Mouse (Mus musculus): ENCODE results near the gene Zfp568. TPM values are rescaled to one million over a fixed set of nuclear protein-coding genes. Genes with fewer than 3 reads are reported as not detected.
A peak's percentile ranks its signal among the peaks of the same experiment; 100 is the strongest.

Zfp568 gene
- polyA plus RNA-seq, 1 experiment from 2014 or later = 2.8 TPM

DNA sequence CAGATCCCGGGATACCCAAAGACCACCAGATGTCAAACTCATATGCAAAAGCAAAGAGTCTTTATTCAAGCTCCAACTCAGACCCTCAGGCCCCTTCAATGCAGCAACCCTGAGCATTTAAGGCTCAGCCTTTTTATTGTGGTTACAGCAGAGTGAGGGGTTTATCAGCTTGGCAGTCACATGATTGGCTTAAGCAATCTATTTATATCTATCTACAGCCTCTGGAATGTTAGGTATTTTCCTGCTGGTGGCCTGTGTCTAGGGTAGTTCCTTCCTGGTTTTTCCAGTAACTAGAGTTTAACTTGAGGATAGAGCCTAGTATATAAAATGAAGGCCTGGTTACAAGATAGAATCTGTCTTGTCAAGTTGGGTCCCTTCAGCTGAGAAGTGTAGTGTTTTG is 3.0 kb upstream of the Zfp568 start:
- Histone ChIP-seq H3K36me3 (ENCODE audit: inconsistent target) (no peaks in the 10 kb centered on the region), H3K79me2 (ENCODE audit: inconsistent target) (peaks cover 17% of the 10 kb centered on the region), H3K4me3 (ENCODE audit: inconsistent target) (no peak overlapping the region), H3K27ac (no peak overlapping the region)
- WGBS (ENCODE audit: missing documents) = 93% methylated on average over 1 of the region's 1 CpGs

DNA sequence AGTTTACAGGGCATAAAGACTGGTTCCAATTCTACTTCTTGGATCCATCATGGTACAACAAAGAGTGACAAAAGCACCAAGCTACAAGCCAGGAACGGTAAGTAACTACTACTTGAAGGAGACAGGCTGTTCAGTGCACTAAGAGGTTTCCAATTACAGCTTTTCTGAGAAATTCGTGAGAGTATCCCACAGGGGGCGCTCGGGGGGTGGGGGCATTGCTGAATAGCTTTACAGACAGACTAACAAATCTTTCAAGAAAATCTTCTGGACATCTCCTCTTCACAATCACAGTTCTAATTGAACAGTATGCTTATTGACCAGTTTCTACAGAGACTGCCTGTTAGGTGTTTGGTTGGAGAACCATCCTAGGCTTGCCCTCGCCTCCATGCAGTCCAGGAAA is 2.3 kb upstream of the Zfp568 start:
- no peak overlapping the region for H3K4me3 ChIP-seq (ENCODE audit: inconsistent target)
- H3K36me3 ChIP-seq (ENCODE audit: inconsistent target) = no peaks in the 10 kb centered on the region
- H3K79me2 ChIP-seq (ENCODE audit: inconsistent target) = peaks cover 24% of the 10 kb centered on the region
- no peak overlapping the region for H3K27ac ChIP-seq
- WGBS (ENCODE audit: missing documents) = 52% methylated on average over 4 of the region's 5 CpGs

GRCm38 (mm10) chr7:29981860-29982259 is 1.9 kb upstream of the Zfp568 start:
- WGBS (ENCODE audit: missing documents) = 95% methylated on average over 3 of the region's 3 CpGs

DNA sequence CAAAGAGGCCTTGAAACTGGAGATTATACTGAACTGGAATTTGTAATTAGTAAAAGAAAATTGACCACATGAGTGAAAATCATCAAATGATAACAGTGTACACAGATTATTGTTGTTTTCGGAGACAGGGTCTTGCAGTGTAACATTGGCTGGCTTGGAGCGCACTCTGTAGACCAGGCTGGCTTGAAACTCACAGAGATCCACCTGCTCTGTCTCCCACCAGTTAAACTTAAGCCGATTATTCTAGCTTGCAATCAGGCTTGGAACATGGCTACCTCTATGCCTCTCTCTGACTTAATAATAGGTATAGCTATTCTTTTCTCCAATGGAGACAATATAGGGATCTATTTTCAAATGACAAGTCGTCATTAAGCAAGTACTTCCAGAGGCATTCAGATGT is 1.4 kb upstream of the Zfp568 start:
- H3K36me3 ChIP-seq (ENCODE audit: inconsistent target) = no peaks in the 10 kb centered on the region; the same call in 1 of the 2 replicates
- WGBS (ENCODE audit: missing documents) = 99% methylated on average over 4 of the region's 4 CpGs
- peaks cover 32% of the 10 kb centered on the region for H3K79me2 ChIP-seq (ENCODE audit: inconsistent target)
- no peak overlapping the region for H3K4me3 ChIP-seq (ENCODE audit: inconsistent target)
- H3K27ac ChIP-seq = no peak overlapping the region

More at GRCm38 (mm10) chr7:29981860-29982259, 1.9 kb upstream of the Zfp568 start:
- Histone ChIP-seq H3K36me3 (ENCODE audit: inconsistent target) (no peaks in the 10 kb centered on the region), H3K4me3 (ENCODE audit: inconsistent target) (no peak overlapping the region), H3K27ac (no peak overlapping the region), H3K79me2 (ENCODE audit: inconsistent target) (peaks cover 27% of the 10 kb centered on the region)

DNA sequence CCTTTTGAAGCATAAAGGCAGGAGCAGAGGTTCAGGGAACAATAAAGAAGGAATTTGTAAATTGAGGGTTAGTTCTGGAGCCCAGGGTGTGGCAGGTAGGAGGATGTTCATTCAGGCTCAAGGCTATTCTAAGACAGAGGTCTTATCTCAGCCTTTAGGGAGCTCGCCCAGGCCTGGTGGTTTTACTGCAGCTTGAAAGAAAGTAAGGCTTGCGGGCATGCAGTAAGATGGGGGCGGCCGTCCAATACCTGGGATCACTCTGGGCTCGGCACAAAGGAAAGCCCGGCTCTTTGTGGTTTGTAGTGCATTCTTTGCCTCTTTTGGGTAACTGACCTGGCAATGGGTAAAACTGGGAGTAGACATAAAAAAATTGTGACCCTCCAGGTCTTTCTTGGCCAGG is 824 bp upstream of the Zfp568 start:
- Histone ChIP-seq H3K79me2 (ENCODE audit: inconsistent target) (peaks cover 35% of the 10 kb centered on the region), H3K27ac (peak overlapping the region; percentile 43), H3K36me3 (ENCODE audit: inconsistent target) (no peaks in the 10 kb centered on the region; the same call in 1 of the 2 replicates), H3K4me3 (ENCODE audit: inconsistent target) (peak overlapping the region; percentile 84)
- 52% methylated on average over 5 of the region's 6 CpGs for WGBS (ENCODE audit: missing documents)

GRCm38 (mm10) chr7:29983340-29983689 is 440 bp upstream of the Zfp568 start:
- Histone ChIP-seq H3K4me3 (ENCODE audit: inconsistent target) (peak overlapping the region; percentile 84), H3K79me2 (ENCODE audit: inconsistent target) (peaks cover 35% of the 10 kb centered on the region), H3K27ac (peak overlapping the region; percentile 43), H3K36me3 (ENCODE audit: inconsistent target) (no peaks in the 10 kb centered on the region; the same call in 1 of the 2 replicates)
- WGBS (ENCODE audit: missing documents) = 3% methylated on average over 8 of the region's 8 CpGs

DNA sequence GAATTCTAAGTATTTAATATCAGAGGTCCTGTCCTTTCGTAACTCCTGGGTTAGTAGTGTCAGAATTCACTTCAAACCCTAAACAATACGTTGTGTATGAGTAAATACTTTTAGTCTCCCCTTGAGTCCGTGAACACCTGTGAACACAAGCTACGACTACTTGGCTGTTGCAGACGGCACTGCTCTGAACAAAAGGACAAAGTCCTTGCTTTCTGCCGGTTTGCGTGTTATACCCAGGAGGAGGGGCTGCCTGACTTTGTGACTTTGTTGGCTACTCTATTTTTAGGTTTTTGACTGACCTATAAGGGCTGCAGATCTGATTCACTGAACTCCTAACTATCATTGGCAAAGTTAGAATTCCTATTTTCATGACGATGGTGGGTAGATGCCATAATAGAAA is 2.3 kb downstream of the Zfp568 start:
- Histone ChIP-seq H3K36me3 (ENCODE audit: inconsistent target) (no peaks in the 10 kb centered on the region; the same call in 1 of the 2 replicates), H3K27ac (no peak overlapping the region), H3K79me2 (ENCODE audit: inconsistent target) (peaks cover 35% of the 10 kb centered on the region), H3K4me3 (ENCODE audit: inconsistent target) (no peak overlapping the region)
- 98% methylated on average over 8 of the region's 8 CpGs for WGBS (ENCODE audit: missing documents)

DNA sequence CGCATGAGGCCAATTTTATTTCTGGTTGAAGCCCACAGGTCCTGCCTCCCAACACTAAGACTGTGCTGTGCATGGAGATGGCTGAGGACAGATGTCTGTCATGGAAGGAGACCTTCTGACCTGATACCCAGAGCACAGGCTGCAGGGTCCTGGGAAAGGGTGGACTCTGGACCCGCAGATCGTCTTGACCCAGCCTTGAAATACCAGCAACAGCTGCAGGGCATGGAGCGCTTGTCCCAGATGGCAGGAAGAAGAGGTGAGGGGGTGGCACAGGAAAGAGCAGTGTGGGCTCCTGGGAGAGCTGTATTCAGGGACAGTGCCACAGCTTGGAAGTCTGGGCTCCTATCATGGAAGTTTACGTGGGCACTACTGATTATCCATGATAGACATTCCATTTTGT is 3.8 kb downstream of the Zfp568 start:
- Histone ChIP-seq H3K4me3 (ENCODE audit: inconsistent target) (no peak overlapping the region), H3K36me3 (ENCODE audit: inconsistent target) (no peaks in the 10 kb centered on the region; the same call in 1 of the 2 replicates), H3K79me2 (ENCODE audit: inconsistent target) (peaks cover 35% of the 10 kb centered on the region), H3K27ac (no peak overlapping the region)
- WGBS (ENCODE audit: missing documents) = 96% methylated on average over 5 of the region's 5 CpGs

DNA sequence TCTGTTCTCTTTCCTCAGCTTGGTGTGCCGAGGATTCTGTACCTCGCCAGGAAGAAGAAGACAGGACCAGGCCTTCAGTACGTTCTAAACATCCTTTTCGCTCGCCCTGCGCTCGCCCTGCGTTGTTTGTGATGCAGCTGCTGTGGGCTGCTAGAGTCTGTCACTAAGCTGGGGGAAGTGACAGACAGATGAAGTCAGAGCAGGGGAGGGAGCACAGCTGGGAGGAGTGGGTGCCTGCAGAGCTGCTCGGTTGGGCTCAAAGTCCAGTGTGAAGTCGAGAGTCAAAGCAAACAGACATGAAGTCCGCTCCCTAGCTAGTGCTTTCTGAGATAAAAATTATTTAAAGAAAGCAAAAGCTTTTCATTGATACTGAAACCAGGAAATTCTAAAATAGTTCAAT is 5.3 kb downstream of the Zfp568 start:
- Histone ChIP-seq H3K4me3 (ENCODE audit: inconsistent target) (no peak overlapping the region), H3K27ac (no peak overlapping the region), H3K36me3 (ENCODE audit: inconsistent target) (peaks cover 8% of the 10 kb centered on the region; the same call in 1 of the 2 replicates), H3K79me2 (ENCODE audit: inconsistent target) (peaks cover 35% of the 10 kb centered on the region)
- WGBS (ENCODE audit: missing documents) = 91% methylated on average over 10 of the region's 11 CpGs

- Histone ChIP-seq H3K4me3 (ENCODE audit: inconsistent target) (no peak overlapping the region), H3K36me3 (ENCODE audit: inconsistent target) (peaks cover 10% of the 10 kb centered on the region; the same call in 1 of the 2 replicates), H3K27ac (no peak overlapping the region), H3K79me2 (ENCODE audit: inconsistent target) (peaks cover 17% of the 10 kb centered on the region; the same call in 1 of the 2 replicates)
- WGBS (ENCODE audit: missing documents) = 94% methylated on average over 8 of the region's 8 CpGs
Observed at GRCm38 (mm10) chr7:29992698-29993097, 8.9 kb downstream of the Zfp568 start.

- 92% methylated on average over 9 of the region's 9 CpGs for WGBS (ENCODE audit: missing documents)
- H3K27ac ChIP-seq = no peak overlapping the region
Observed at GRCm38 (mm10) chr7:29993340-29993739, 9.6 kb downstream of the Zfp568 start.

GRCm38 (mm10) chr7:29995134-29995533 is 11.4 kb downstream of the Zfp568 start:
- H3K79me2 ChIP-seq (ENCODE audit: inconsistent target) = peaks cover 17% of the 10 kb centered on the region; the same call in 1 of the 2 replicates
- WGBS (ENCODE audit: missing documents) = 96% methylated on average over 8 of the region's 8 CpGs
- H3K4me3 ChIP-seq (ENCODE audit: inconsistent target) = no peak overlapping the region
- H3K27ac ChIP-seq = no peak overlapping the region
- H3K36me3 ChIP-seq (ENCODE audit: inconsistent target) = peaks cover 24% of the 10 kb centered on the region

More at GRCm38 (mm10) chr7:29993340-29993739, 9.6 kb downstream of the Zfp568 start:
- no peak overlapping the region for H3K4me3 ChIP-seq (ENCODE audit: inconsistent target)
- peaks cover 17% of the 10 kb centered on the region for H3K36me3 ChIP-seq (ENCODE audit: inconsistent target)
- peaks cover 17% of the 10 kb centered on the region; the same call in 1 of the 2 replicates for H3K79me2 ChIP-seq (ENCODE audit: inconsistent target)

- H3K79me2 ChIP-seq (ENCODE audit: inconsistent target) = peaks cover 7% of the 10 kb centered on the region; the same call in 1 of the 2 replicates
Observed at GRCm38 (mm10) chr7:30000601-30001000, 16.8 kb downstream of the Zfp568 start.

DNA sequence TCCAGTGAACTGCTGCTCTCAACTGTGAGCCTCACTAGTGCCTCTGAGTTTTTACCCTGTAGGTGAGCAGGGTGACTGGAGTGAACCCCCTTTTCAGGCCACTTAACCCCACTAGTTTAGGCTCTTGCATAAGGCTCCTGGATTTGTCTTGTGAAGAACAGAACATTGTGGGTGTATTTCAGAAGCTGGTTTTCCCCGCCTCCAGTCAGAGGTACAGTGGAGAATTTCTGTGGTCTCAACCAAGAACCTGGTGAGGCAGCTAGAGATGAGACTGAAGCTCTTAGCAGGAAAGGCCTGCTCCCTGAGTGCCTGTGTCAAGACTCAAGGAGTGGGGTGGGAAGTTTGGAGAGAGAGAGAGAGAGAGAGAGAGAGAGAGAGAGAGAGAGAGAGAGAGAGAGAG is 23.8 kb downstream of the Zfp568 start:
- Histone ChIP-seq H3K36me3 (ENCODE audit: inconsistent target) (no peaks in the 10 kb centered on the region), H3K27ac (no peak overlapping the region), H3K4me3 (ENCODE audit: inconsistent target) (no peak overlapping the region), H3K79me2 (ENCODE audit: inconsistent target) (no peaks in the 10 kb centered on the region)
- 71% methylated on average over 1 of the region's 1 CpGs for WGBS (ENCODE audit: missing documents)

More at GRCm38 (mm10) chr7:30000601-30001000, 16.8 kb downstream of the Zfp568 start:
- WGBS (ENCODE audit: missing documents) = 94% methylated on average over 4 of the region's 5 CpGs
- no peak overlapping the region for H3K27ac ChIP-seq
- peaks cover 16% of the 10 kb centered on the region for H3K36me3 ChIP-seq (ENCODE audit: inconsistent target)
- H3K4me3 ChIP-seq (ENCODE audit: inconsistent target) = no peak overlapping the region

GRCm38 (mm10) chr7:30008020-30008690 is 24.4 kb downstream of the Zfp568 start:
- Histone ChIP-seq H3K36me3 (ENCODE audit: inconsistent target) (no peaks in the 10 kb centered on the region), H3K27ac (no peak overlapping the region), H3K4me3 (ENCODE audit: inconsistent target) (no peak overlapping the region), H3K79me2 (ENCODE audit: inconsistent target) (no peaks in the 10 kb centered on the region)
- 44% methylated on average over 6 of the region's 6 CpGs for WGBS (ENCODE audit: missing documents)
